Mouse (Mus musculus) heart, embryonic 12.5 days (tissue): ENCODE measurements around the gene Crtc3. TPM values are rescaled to one million over a fixed set of nuclear protein-coding genes. Genes with fewer than 3 reads are reported as not detected.

Source experiments
- ATAC-seq: fragments of 200-750 bp; cut with Nextera tagmentation; 2 replicates; pipeline ENCODE4 v1.8.0; 2017; ENCODE audit warnings: moderate TSS enrichment, moderate library complexity; ENCODE audit not compliant: insufficient number of reproducible peaks, low FRiP score
- H3K27ac ChIP-seq: fragments of 300-500 bp; sonication (generic); 2 replicates; pipeline ENCODE4 v1.5.1; 2016; ENCODE audit warnings: mild to moderate bottlenecking, moderate library complexity; ENCODE audit not compliant: poor library complexity, severe bottlenecking
- H3K27me3 ChIP-seq: fragments of 300-500 bp; sonication (generic); replicated peaks from 2 replicates; pipeline ENCODE4 v1.6.1; 2016; ENCODE audit warnings: mild to moderate bottlenecking, moderate library complexity
- H3K36me3 ChIP-seq: fragments of 300-500 bp; sonication (generic); 2 replicates; pipeline ENCODE4 v1.6.1; 2016; ENCODE audit warnings: mild to moderate bottlenecking, moderate library complexity
- H3K4me1 ChIP-seq: fragments of 300-500 bp; sonication (generic); replicated peaks from 2 replicates; pipeline ENCODE4 v1.6.1; 2016; ENCODE audit warnings: mild to moderate bottlenecking
- H3K4me2 ChIP-seq: fragments of 300-500 bp; sonication (generic); 2 replicates; pipeline ENCODE4 v1.6.1; 2016; ENCODE audit warnings: mild to moderate bottlenecking, moderate library complexity
- H3K4me3 ChIP-seq: fragments of 300-500 bp; sonication (generic); 2 replicates; pipeline ENCODE4 v1.5.1; 2016; ENCODE audit warnings: mild to moderate bottlenecking
- H3K9ac ChIP-seq: fragments of 300-500 bp; sonication (generic); 2 replicates; pipeline ENCODE4 v1.6.1; 2016; ENCODE audit warnings: mild to moderate bottlenecking, moderate library complexity
- H3K9me3 ChIP-seq: fragments of 300-500 bp; sonication (generic); replicated peaks from 2 replicates; pipeline ENCODE4 v1.6.1; 2016; ENCODE audit warnings: mild to moderate bottlenecking, moderate library complexity
- WGBS: fragments of 180-500 bp; shearing (Covaris S2); methylation state at CpG from one replicate; pipeline ENCODE4 v1.1.7; 2016; 5-methylcytosine and 5-hydroxymethylcytosine counted together
- polyA plus RNA-seq: library from polyadenylated mRNA; unstranded; fragments of >200 nt; fragmentation: Nextera tagmentation; extraction: Ambion mirVana; gene quantifications from 2 replicates; pipeline ENCODE4 v1.2.1, GENCODE M21; 2016

Gene Crtc3
- polyA plus RNA-seq, 1 experiment from 2014 or later, result 16.9 TPM

DNA sequence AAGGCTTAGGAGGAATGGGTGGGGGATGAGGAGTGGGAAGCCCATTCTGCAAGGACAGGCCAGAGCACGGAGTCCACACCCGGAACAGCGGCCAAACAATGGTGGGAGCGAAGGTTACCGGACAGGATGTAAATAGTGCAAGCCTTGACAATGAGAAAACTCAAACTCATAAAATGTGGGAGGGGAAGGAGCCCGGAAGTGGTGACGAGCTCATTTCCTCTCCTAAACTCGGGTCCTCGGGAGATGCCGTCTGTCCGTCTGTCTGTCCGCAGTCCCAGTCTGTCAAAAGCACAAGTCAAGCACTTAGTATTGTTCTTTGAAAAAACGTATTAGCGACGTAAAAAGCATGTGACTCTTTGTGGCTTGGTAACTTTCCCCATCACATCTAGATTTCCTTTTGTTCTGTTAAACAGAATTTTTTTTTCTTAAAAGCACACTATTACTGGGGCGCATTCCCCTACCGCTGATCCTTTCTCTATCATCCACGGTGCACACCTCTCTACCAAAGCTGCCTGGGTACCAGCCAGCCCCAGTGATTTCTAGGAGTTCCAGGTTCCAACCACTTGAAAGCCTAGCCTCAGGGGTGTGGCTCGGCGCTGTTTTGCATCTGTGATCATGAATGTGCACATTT, 105.7 kb downstream of the Crtc3 start:
- Histone ChIP-seq H3K4me2 (peak overlapping the region; percentile 14; the same call in 1 of the 2 replicates), H3K27ac (no peak overlapping the region), H3K27me3 (no peaks in the 10 kb centered on the region), H3K9me3 (0 out of 2 replicates have a peak, but pooled peaks cover 4% of the 10 kb centered on the region), H3K9ac (no peak overlapping the region), H3K36me3 (no peaks in the 10 kb centered on the region), H3K4me3 (no peak overlapping the region), H3K4me1 (peaks cover 25% of the 10 kb centered on the region)
- 0 out of 2 replicates have a peak, but pooled peaks have one; percentile 52 for ATAC-seq
- WGBS, result 56% methylated on average over 20 of the region's 20 CpGs

DNA sequence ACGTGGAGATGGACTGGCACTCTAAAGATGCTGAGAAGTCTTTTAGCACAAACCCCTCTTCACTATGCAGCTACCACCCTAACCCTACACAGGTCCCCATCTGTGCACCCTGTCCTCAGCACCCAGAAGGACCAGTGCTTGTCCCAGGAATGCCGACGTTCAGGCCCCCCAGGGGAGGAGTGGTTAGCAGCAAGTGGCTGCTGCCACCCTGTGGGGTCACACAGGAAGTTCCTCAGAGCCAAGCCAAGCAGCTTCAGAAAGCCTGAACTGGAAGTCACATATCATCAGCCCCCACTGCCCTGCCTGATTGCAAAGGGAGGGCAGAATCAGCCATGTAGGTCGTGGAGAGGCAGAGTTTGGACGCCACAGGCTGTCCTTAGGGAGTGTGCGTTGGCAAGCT, 108.3 kb downstream of the Crtc3 start:
- WGBS, result 22% methylated on average over 6 of the region's 6 CpGs
- H3K4me1 ChIP-seq, result peaks cover 8% of the 10 kb centered on the region; the same call in 1 of the 2 replicates
- ATAC-seq, result no peak
- H3K27ac ChIP-seq, result no peak overlapping the region
- H3K4me3 ChIP-seq, result no peak overlapping the region
- H3K4me2 ChIP-seq, result no peak overlapping the region
- no peaks in the 10 kb centered on the region for H3K27me3 ChIP-seq
- H3K36me3 ChIP-seq, result no peaks in the 10 kb centered on the region
- H3K9ac ChIP-seq, result 0 out of 2 replicates have a peak overlapping the region, but pooled peaks have one; percentile 21
- 0 out of 2 replicates have a peak, but pooled peaks cover 4% of the 10 kb centered on the region for H3K9me3 ChIP-seq

DNA sequence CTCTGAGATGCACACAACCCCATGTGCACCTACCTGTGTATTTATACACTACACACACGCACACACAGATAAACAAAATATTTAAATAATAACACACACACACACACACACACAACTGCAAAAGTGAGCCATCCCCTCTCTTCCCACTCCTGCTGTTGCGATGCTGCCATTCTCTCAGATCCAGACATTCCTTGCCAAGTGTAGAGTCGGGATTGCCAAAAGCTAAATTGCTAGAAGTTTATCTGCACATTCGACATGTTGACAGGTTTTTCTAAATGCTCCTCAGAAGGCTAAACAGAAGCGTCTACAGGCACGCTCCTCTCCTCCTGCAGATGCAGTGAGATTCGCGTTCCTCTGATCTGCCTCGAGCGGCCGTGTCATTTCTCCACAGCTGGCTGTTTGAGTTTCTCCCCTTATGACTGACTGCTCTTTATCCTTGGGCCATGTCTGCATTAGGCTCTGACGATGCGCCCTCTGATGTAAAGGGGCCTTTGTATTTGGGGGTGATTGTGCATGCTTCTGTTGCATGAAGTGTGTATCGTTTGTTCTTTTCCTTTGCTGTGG, 111.2 kb downstream of the Crtc3 start:
- Histone ChIP-seq H3K27me3 (no peaks in the 10 kb centered on the region), H3K36me3 (no peaks in the 10 kb centered on the region), H3K9me3 (0 out of 2 replicates have a peak, but pooled peaks cover 4% of the 10 kb centered on the region), H3K4me3 (no peak overlapping the region), H3K4me1 (peaks cover 8% of the 10 kb centered on the region; the same call in 1 of the 2 replicates), H3K4me2 (no peak overlapping the region), H3K27ac (no peak overlapping the region), H3K9ac (no peak overlapping the region)
- ATAC-seq, result no peak
- WGBS, result 51% methylated on average over 14 of the region's 14 CpGs

DNA sequence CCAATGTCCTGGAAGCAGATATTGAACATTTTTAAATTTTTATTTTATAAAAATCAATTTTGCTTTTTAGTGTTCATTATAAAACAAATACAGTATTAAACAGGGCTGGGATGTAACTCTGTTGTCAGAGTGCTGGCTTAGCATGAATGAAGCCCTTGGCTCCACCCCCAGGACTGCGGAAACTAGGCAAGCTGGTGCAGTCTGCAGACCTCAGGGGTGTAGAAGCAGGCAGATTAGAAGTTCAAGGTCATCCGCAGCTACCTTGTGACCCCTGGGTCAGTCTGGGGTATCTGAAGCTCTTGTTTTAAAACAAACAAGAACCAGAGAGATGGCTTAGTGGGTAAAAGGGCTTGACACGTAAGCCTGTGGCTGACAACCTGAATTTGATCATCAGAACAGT, 112.1 kb downstream of the Crtc3 start:
- 65% methylated on average over 3 of the region's 3 CpGs for WGBS
- Histone ChIP-seq H3K4me2 (no peak overlapping the region), H3K27ac (no peak overlapping the region), H3K9me3 (0 out of 2 replicates have a peak, but pooled peaks cover 4% of the 10 kb centered on the region), H3K27me3 (no peaks in the 10 kb centered on the region), H3K36me3 (no peaks in the 10 kb centered on the region), H3K9ac (no peak overlapping the region), H3K4me3 (no peak overlapping the region), H3K4me1 (peaks cover 8% of the 10 kb centered on the region; the same call in 1 of the 2 replicates)
- no peak for ATAC-seq

DNA sequence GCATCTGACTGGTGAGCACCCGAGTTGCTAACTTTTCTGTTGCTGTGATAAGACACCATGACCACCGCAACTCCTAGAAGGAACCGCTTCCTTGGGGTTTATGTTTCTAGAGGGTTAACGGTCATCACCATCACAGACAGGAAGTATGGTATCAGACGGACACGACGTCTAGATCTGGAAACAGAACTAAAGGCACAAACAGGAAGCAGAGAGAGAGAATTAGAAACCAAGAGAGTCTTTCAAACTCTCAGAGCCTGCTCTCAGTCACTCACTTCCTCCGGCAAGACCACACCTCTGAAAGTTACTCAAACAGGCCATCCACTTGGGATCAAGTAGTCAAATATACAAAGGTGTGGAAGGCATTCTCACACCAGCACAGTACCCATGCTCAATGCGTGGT, 112.9 kb downstream of the Crtc3 start:
- ATAC-seq, result no peak
- no peak overlapping the region for H3K9ac ChIP-seq
- no peak overlapping the region for H3K4me2 ChIP-seq
- 55% methylated on average over 9 of the region's 9 CpGs for WGBS
- H3K27ac ChIP-seq, result no peak overlapping the region
- no peak overlapping the region for H3K4me3 ChIP-seq
- H3K4me1 ChIP-seq, result peaks cover 6% of the 10 kb centered on the region; the same call in 1 of the 2 replicates
- H3K36me3 ChIP-seq, result no peaks in the 10 kb centered on the region
- no peaks in the 10 kb centered on the region for H3K27me3 ChIP-seq
- 0 out of 2 replicates have a peak, but pooled peaks cover 4% of the 10 kb centered on the region for H3K9me3 ChIP-seq

DNA sequence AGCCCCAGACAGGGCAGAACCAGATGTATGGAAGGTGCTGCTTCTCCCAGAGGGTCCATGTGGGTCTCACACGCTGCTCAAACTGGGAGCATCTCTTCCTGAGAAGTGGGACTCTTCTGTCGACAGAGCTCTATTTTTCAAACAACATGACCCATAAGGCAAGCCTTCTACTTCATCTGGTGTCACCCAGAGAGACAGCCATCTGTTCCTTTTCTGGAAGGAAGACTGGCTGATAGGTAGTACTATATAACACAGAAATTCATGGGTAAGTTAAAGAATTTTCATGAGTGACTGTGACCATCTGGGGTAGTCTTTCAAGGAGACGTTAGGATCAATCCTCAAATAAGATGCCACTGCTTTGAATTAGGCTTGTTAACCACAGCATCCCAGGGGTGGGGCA, 115.6 kb downstream of the Crtc3 start:
- Histone ChIP-seq H3K27ac (no peak overlapping the region), H3K4me3 (no peak overlapping the region), H3K9ac (no peak overlapping the region), H3K4me1 (no peaks in the 10 kb centered on the region), H3K4me2 (no peak overlapping the region), H3K27me3 (no peaks in the 10 kb centered on the region), H3K9me3 (no peaks in the 10 kb centered on the region), H3K36me3 (no peaks in the 10 kb centered on the region)
- no peak for ATAC-seq
- WGBS, result 55% methylated on average over 3 of the region's 3 CpGs

DNA sequence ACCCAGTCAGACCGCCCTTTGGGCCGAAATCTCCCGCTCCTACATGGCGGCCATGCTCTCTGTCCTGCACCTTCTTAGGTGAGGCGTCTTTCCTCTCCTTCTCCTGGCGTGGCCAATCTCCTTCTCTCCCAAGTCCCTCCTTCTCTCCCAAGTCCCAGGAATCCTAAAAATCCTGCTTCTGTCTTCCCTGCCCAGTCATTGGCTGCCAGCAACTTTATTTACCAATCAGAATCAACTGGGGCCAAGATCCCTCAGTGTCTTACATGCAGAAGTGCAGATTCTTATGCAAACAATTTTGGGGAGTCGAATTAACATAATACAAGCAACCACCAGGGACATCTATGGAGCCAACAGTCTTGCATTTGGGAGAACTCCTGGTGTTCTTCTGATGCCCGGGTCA, 120.7 kb downstream of the Crtc3 start:
- H3K4me1 ChIP-seq, result no peaks in the 10 kb centered on the region
- H3K4me3 ChIP-seq, result no peak overlapping the region
- H3K9ac ChIP-seq, result no peak overlapping the region
- ATAC-seq, result no peak
- H3K27ac ChIP-seq, result no peak overlapping the region
- H3K4me2 ChIP-seq, result no peak overlapping the region
- H3K9me3 ChIP-seq, result no peaks in the 10 kb centered on the region
- H3K27me3 ChIP-seq, result no peaks in the 10 kb centered on the region
- 82% methylated on average over 8 of the region's 8 CpGs for WGBS
- H3K36me3 ChIP-seq, result no peaks in the 10 kb centered on the region

DNA sequence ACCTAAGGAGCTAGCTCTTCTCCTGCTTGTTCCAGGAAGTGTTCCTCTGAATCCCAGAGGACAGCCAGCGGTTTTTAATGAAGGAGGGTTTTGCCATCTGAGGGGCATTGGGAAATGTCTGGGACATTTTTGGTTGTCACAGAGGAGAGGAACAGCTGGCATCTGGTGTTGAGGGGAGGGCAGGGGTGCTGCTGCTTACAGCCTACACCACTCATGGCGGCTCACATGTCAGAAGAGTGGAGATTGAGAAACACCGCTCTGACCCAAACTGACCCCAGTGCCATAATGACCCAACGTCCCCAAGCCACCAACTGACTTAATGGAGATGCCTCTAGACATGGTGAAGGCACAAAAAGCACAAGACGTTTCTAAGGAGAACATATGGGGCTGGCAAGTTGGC, 126.7 kb downstream of the Crtc3 start:
- Histone ChIP-seq H3K9ac (no peak overlapping the region), H3K4me2 (no peak overlapping the region), H3K4me3 (no peak overlapping the region), H3K27me3 (no peaks in the 10 kb centered on the region), H3K9me3 (no peaks in the 10 kb centered on the region), H3K4me1 (peaks cover 8% of the 10 kb centered on the region), H3K36me3 (no peaks in the 10 kb centered on the region), H3K27ac (no peak overlapping the region)
- WGBS, result 71% methylated on average over 5 of the region's 5 CpGs
- no peak for ATAC-seq

DNA sequence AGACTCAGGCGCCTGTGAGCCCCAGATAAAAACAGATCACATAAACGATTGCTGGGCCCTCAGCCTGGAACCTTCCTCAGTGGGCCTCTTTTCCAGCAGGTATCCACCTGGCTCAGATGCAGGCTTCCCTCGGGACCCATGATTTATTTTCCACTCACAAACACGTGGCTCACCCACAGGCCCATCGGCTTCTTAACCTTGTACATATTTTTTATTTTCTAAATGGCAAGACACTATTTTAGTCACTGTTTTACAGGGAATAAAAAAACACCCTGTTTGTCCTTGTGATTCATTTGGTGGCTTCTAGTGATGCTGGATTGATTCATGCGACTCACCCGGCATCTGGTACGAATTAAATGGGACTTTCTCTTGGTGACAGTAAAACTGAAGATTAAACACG, 127.4 kb downstream of the Crtc3 start:
- no peak for ATAC-seq
- Histone ChIP-seq H3K9ac (no peak overlapping the region), H3K27me3 (no peaks in the 10 kb centered on the region), H3K4me1 (peaks cover 15% of the 10 kb centered on the region), H3K4me2 (no peak overlapping the region), H3K36me3 (no peaks in the 10 kb centered on the region), H3K4me3 (no peak overlapping the region), H3K9me3 (no peaks in the 10 kb centered on the region), H3K27ac (no peak overlapping the region)
- WGBS, result 70% methylated on average over 9 of the region's 9 CpGs

DNA sequence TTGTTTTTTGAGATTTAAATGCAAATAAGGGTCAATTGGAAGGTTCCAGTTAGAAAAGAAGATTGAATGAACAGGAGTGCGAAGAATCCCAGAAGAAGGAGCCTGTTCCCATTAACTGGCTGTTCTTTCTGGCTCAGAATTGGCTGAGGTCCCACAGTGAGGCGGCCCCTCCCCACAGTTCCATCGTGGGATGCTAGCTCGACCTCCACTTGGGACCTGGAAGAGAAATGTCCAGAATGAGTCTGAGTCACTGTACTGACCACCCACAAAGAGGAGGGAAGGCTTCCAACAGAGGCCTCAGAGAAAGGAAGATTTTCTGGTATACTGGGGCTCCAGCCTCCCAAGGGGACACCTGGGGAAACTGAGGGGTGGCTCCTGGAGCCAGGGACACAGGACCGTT, 130.1 kb downstream of the Crtc3 start:
- Histone ChIP-seq H3K4me2 (no peak overlapping the region), H3K27ac (no peak overlapping the region), H3K27me3 (no peaks in the 10 kb centered on the region), H3K36me3 (no peaks in the 10 kb centered on the region), H3K4me3 (no peak overlapping the region), H3K9me3 (no peaks in the 10 kb centered on the region), H3K4me1 (peaks cover 38% of the 10 kb centered on the region), H3K9ac (no peak overlapping the region)
- ATAC-seq, result no peak
- 65% methylated on average over 5 of the region's 5 CpGs for WGBS

DNA sequence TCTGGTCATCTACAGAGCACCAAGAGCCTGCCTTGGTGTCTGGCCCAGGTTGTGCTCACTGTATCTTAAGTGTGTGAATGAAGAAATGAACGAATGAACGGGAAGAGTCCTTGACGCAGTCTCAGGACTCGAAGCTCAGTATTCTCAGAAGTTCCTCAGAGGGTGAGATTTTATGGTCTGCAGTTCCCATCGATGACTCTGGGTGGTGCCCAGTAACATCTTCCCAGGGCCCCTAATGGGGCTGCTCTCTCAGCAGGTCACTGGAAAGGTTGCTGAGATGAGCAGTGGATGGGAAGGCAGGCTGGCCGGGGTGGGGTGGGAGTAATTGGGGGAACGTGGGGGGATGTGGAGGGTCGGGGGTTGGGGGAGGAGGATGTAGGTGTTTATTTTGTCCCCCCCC, 130.6 kb downstream of the Crtc3 start:
- Histone ChIP-seq H3K9ac (no peak overlapping the region), H3K27ac (no peak overlapping the region), H3K4me3 (no peak overlapping the region), H3K4me1 (peaks cover 38% of the 10 kb centered on the region), H3K4me2 (no peak overlapping the region), H3K36me3 (no peaks in the 10 kb centered on the region), H3K27me3 (no peaks in the 10 kb centered on the region), H3K9me3 (no peaks in the 10 kb centered on the region)
- no peak for ATAC-seq
- 55% methylated on average over 8 of the region's 8 CpGs for WGBS
